Mouse (Mus musculus): Measurements from ENCODE around the gene Shf.
"Not testable (repeated sequence)": the region's sequence is repeated elsewhere in the genome, so short reads cannot be mapped to it uniquely, and the experiment has no call there.

DNA sequence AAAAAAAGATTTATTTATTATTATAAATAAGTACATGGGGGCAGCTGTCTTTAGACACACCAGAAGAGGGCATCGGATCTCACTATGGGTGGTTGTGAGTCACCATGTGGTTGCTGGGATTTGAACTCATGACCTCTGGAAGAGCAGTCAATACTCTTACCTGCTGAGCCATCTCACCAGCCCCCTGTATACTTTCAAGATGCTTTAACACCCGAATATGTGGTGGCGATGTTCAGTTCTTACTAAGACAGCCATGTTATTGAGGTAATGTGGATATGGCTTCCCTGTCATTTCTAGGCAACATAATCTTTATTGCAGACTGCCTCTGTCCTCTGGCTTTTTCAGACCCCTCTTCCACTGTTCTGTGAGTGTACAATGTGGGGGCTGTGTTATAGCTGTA, 18.2 kb upstream of the Shf start:
- TF ChIP-seq EP300 (IDR thresholded peaks at IDR 0.05; ENCODE audit: insufficient read depth, low read depth, low read length); POLR2A (IDR thresholded peaks at IDR 0.05; ENCODE audit: insufficient read depth, low read length): not testable (repeated sequence)
